Mouse (Mus musculus): ENCODE data around the gene Mrpl48.

DNA sequence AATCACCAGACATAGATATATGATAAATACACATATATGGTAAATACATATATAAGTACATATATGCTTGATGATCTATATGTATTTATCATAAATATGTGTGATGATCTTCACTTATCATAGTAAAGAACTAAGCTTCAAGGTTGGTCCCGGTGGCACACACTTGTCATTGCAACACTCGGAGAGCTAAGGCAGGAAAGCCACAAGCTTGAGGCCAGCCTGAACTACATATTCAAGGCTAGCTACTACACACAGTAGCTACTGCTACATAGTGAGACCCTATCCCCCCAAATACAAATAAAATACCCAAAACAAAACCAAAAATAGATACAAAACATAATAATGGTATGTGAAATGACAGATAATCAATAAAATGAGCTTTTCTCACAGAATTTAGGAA lies 72.3 kb downstream of the Mrpl48 start:
- no peak for TF ChIP-seq CTCF (IDR thresholded peaks at IDR 0.05; ENCODE audit: low read depth, low read length)
- TF ChIP-seq POLR2A (IDR thresholded peaks at IDR 0.05; ENCODE audit: borderline replicate concordance, low read depth, low read length), result no peak

Data from bone marrow macrophage, adult 2 months (primary cell).